Mouse (Mus musculus) kidney, adult 2 months (tissue): Measurements from ENCODE around the gene Slc17a1.

ENCODE experiments used
- CTCF ChIP-seq: fragments of 200-500 bp; conservative IDR thresholded peaks from 2 replicates; pipeline ENCODE4 v1.5.1; 2011; ENCODE audit warnings: low read depth, mild to moderate bottlenecking, control low read depth, low read length, moderate library complexity, mixed read lengths; ENCODE audit not compliant: insufficient read depth, insufficient read length
- POLR2A ChIP-seq: fragments of 200-500 bp; IDR thresholded peaks from one replicate; pipeline ENCODE4 v1.6.1; 2011; ENCODE audit warnings: low read depth, low read length, control low read depth

GRCm38 (mm10) chr13:23910121-23910520 is 42.6 kb downstream of the Slc17a1 start:
- TF ChIP-seq CTCF (no peak), POLR2A (no peak)
